ENCODE assay signal across 17 mouse cellular contexts in the genomic region with DNA sequence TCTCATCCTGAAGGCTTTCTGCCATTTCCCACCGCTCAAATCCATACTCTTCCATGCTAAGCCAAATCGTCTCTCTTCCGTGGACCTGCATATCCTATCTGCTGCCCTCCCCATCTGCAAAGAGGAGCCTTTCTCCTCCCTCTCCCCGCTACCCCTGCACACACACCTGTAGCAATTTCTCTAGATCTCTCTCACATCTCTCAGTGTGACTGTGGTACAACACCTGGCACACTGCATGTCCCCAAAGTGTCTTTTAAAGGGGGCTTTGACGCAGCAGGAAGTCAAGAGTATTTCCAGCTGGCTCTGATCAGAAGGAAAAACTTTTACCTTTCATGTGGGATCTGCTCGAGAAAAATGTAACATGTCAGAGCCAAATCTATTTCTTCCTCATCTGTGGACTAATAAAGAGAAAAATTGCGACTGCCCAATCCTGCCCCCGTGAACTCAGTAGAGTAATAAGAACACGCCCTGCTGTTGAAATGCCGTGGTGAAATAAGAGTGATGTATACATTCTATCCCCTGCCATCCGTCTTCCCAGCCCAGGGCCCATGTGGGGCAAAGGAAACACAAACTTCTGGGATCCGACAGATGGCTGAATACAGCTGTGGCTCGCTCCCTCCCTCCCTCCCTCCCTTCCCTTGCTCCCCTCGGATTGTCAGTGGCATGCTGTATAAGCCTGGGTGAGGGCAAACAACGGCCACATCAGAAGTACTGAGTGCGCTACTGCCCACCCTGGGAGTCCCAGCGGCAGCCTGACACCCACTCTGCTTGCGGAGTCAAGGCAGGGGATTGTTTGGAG. TPM values are rescaled to one million over a fixed set of nuclear protein-coding genes. Genes with fewer than 3 reads are reported as not detected.
DNase-seq lines count a peak whose midpoint lies in the region; ATAC-seq and TF ChIP-seq lines count a peak whose summit lies in the region.
"Had no signal": no experiment of that assay in that cellular context is flagged by ENCODE, and none has a peak within 500 bp of the region (broad histone marks: within the 10 kb centered on the region; RNA-seq: fewer than 3 reads in every experiment).

No protein-coding gene starts in this region.

- H3K9me3 ChIP-seq in heart, embryonic 16.5 days (replicated peaks; ENCODE audit: control insufficient read depth, low read length) = no peaks in the 10 kb centered on the region
- no peaks in the 10 kb centered on the region for H3K9me3 ChIP-seq in midbrain, embryonic 11.5 days (ENCODE audit: control insufficient read depth, low read length)
- no peaks in the 10 kb centered on the region for H3K9me3 ChIP-seq in midbrain, postnatal 0 days (ENCODE audit: low read length)
- H3K9me3 ChIP-seq in stomach, embryonic 16.5 days (replicated peaks; ENCODE audit: control insufficient read depth, low read length) = no peaks in the 10 kb centered on the region
- H3K9me3 ChIP-seq: hindbrain, embryonic 13.5 days had no signal

- no peak overlapping the region for H3K9ac ChIP-seq in heart, embryonic 16.5 days (ENCODE audit: low read length)
- no peak overlapping the region for H3K9ac ChIP-seq in midbrain, embryonic 11.5 days (ENCODE audit: low read length)
- no peak overlapping the region for H3K9ac ChIP-seq in midbrain, postnatal 0 days (replicated peaks; ENCODE audit: low read length, poor library complexity, severe bottlenecking)
- no peak overlapping the region for H3K9ac ChIP-seq in stomach, embryonic 16.5 days (ENCODE audit: low read length)
- H3K9ac ChIP-seq: hindbrain, embryonic 13.5 days had no signal

- no peaks in the 10 kb centered on the region for H3K4me1 ChIP-seq in heart, embryonic 16.5 days (ENCODE audit: control insufficient read depth, insufficient read depth, low read length)
- H3K4me1 ChIP-seq in midbrain, embryonic 11.5 days (ENCODE audit: control insufficient read depth, insufficient read depth, low read length) = no peaks in the 10 kb centered on the region
- no peaks in the 10 kb centered on the region for H3K4me1 ChIP-seq in midbrain, postnatal 0 days (ENCODE audit: insufficient read depth, low read length)
- H3K4me1 ChIP-seq in stomach, embryonic 16.5 days (ENCODE audit: control insufficient read depth, insufficient read depth, low read length) = no peaks in the 10 kb centered on the region; the same call in 1 of the 2 replicates
- H3K4me1 ChIP-seq: hindbrain, embryonic 13.5 days had no signal

- WGBS in heart, embryonic 16.5 days = 57% methylated on average over 18 of the region's 18 CpGs
- WGBS in midbrain, embryonic 11.5 days = 67% methylated on average over 18 of the region's 18 CpGs
- WGBS in midbrain, postnatal 0 days = 71% methylated on average over 18 of the region's 18 CpGs
- WGBS in stomach, embryonic 16.5 days = 31% methylated on average over 18 of the region's 18 CpGs

- no peak overlapping the region for H3K4me3 ChIP-seq in heart, embryonic 16.5 days (ENCODE audit: low read length)
- no peak overlapping the region for H3K4me3 ChIP-seq in midbrain, embryonic 11.5 days (ENCODE audit: low read depth, low read length)
- H3K4me3 ChIP-seq in midbrain, postnatal 0 days (ENCODE audit: low read depth, low read length) = no peak overlapping the region
- no peak overlapping the region for H3K4me3 ChIP-seq in stomach, embryonic 16.5 days (replicated peaks; ENCODE audit: low read length)
- H3K4me3 ChIP-seq: hindbrain, embryonic 13.5 days had no signal

- no peaks in the 10 kb centered on the region for H3K36me3 ChIP-seq in heart, embryonic 16.5 days (ENCODE audit: control insufficient read depth, insufficient read depth)
- H3K36me3 ChIP-seq in midbrain, embryonic 11.5 days (ENCODE audit: control insufficient read depth, insufficient read depth, low read length) = no peaks in the 10 kb centered on the region
- no peaks in the 10 kb centered on the region for H3K36me3 ChIP-seq in midbrain, postnatal 0 days (ENCODE audit: insufficient read depth, low read length)
- H3K36me3 ChIP-seq in stomach, embryonic 16.5 days (ENCODE audit: control insufficient read depth, insufficient read depth, low read length) = no peaks in the 10 kb centered on the region
- H3K36me3 ChIP-seq: hindbrain, embryonic 13.5 days had no signal

- H3K27me3 ChIP-seq in heart, embryonic 16.5 days (ENCODE audit: control insufficient read depth, insufficient read depth, low read length) = no peaks in the 10 kb centered on the region
- H3K27me3 ChIP-seq in midbrain, embryonic 11.5 days (ENCODE audit: control insufficient read depth, insufficient read depth, low read length) = no peaks in the 10 kb centered on the region
- no peaks in the 10 kb centered on the region for H3K27me3 ChIP-seq in midbrain, postnatal 0 days (ENCODE audit: insufficient read depth, low read length)
- H3K27me3 ChIP-seq in stomach, embryonic 16.5 days (ENCODE audit: control insufficient read depth, insufficient read depth, low read length) = no peaks in the 10 kb centered on the region
- H3K27me3 ChIP-seq: hindbrain, embryonic 13.5 days had no signal

- no peak for DNase-seq in heart, postnatal 4 days
- peak; percentile 61 for DNase-seq in midbrain, embryonic 11.5 days (ENCODE audit: low spot score, missing footprints)
- no peak for DNase-seq in midbrain, postnatal 0 days (ENCODE audit: low spot score)
- peak; percentile 51 for DNase-seq in thymus, postnatal 4 days
- DNase-seq: adrenal gland, postnatal 14 days; cerebellum, adult 18-20 months; heart, adult 18-20 months; kidney, adult 18-20 months; kidney, postnatal 10 days; liver; retina, postnatal 1 day; right cerebral cortex, postnatal 4 days had no signal

- H3K27ac ChIP-seq in heart, embryonic 16.5 days (ENCODE audit: low read length) = no peak overlapping the region
- no peak overlapping the region for H3K27ac ChIP-seq in midbrain, embryonic 11.5 days (ENCODE audit: low read depth, low read length)
- no peak overlapping the region for H3K27ac ChIP-seq in midbrain, postnatal 0 days (ENCODE audit: low read depth, low read length)
- H3K27ac ChIP-seq in stomach, embryonic 16.5 days (ENCODE audit: low read length) = peak overlapping the region; percentile 52; the same call in 1 of the 2 replicates
- H3K27ac ChIP-seq: hindbrain, embryonic 13.5 days had no signal

- H3K4me2 ChIP-seq in heart, embryonic 16.5 days (ENCODE audit: low read depth, low read length) = no peak overlapping the region
- H3K4me2 ChIP-seq in midbrain, embryonic 11.5 days = no peak overlapping the region
- H3K4me2 ChIP-seq in midbrain, postnatal 0 days (ENCODE audit: low read depth, low read length, poor library complexity, severe bottlenecking) = no peak overlapping the region
- H3K4me2 ChIP-seq in stomach, embryonic 16.5 days (ENCODE audit: low read depth, low read length) = no peak overlapping the region
- H3K4me2 ChIP-seq: hindbrain, embryonic 13.5 days had no signal

- ATAC-seq in heart, embryonic 16.5 days (replicated peaks; ENCODE audit: extremely low read depth, insufficient read depth, low FRiP score) = peak; percentile 58
- ATAC-seq in midbrain, embryonic 11.5 days (ENCODE audit: low FRiP score) = no peak
- ATAC-seq in midbrain, postnatal 0 days (ENCODE audit: low FRiP score) = no peak
- no peak for ATAC-seq in stomach, embryonic 16.5 days (ENCODE audit: insufficient read depth, low FRiP score)
- ATAC-seq in erythroid progenitor cell, adult 5-6 weeks (replicated peaks; ENCODE audit: low FRiP score, poor library complexity, severe bottlenecking) = no peak
- ATAC-seq: activated CD4-positive, CD25-positive, alpha-beta regulatory T cell, adult 4 months had no signal

- no peak for TF ChIP-seq CTCF in midbrain, postnatal 0 days (IDR thresholded peaks at IDR 0.05)

RNA-seq across cellular contexts. Expression of a gene that starts 12.5 kb away (rescaled TPM):
- polyA plus RNA-seq in heart, embryonic 16.5 days (2015; fragmentation: Nextera tagmentation; extraction: Ambion mirVana) = 3.1 and 3.3 TPM in 2 replicates
- total RNA-seq in heart, postnatal 4 days (2021) = 10 to 100 TPM; 20.1 to 24.3 TPM
- polyA plus RNA-seq in midbrain, embryonic 11.5 days (2014; fragmentation: Nextera tagmentation; extraction: Ambion mirVana) = 2.9 and 3.5 TPM in 2 replicates
- 32.8 and 49.4 TPM in 2 replicates for total RNA-seq in midbrain, postnatal 0 days (2014; rRNA removed)
- 5.7 and 6.5 TPM in 2 replicates for polyA plus RNA-seq in midbrain, postnatal 0 days (2015; fragmentation: Nextera tagmentation; extraction: Ambion mirVana)
- 4.5 and 5.3 TPM in 2 replicates for polyA plus RNA-seq in stomach, embryonic 16.5 days (2015; fragmentation: Nextera tagmentation; extraction: Ambion mirVana)
- total RNA-seq in erythroid progenitor cell, adult 5-6 weeks (2015; ENCODE audit: low replicate concordance) = 12.6 and 15.9 TPM in 2 replicates
- total RNA-seq in erythroid progenitor cell, adult 5-6 weeks (2017; ENCODE audit: low replicate concordance) = 5.9 and 9.5 TPM in 2 replicates

Comparison
In these comparisons a context has a peak if more than half of its experiments do, and no peak if none do; other contexts are left out.
1. DNase-seq: peak in midbrain, embryonic 11.5 days (single experiment) and thymus, postnatal 4 days (single experiment); none in heart, postnatal 4 days (single experiment) and midbrain, postnatal 0 days (single experiment).